Mouse (Mus musculus): ENCODE results near the gene Vmn1r82. TPM values are rescaled to one million over a fixed set of nuclear protein-coding genes. Genes with fewer than 3 reads are reported as not detected.

Vmn1r82 gene
- total RNA-seq (2022) = not detected

DNA sequence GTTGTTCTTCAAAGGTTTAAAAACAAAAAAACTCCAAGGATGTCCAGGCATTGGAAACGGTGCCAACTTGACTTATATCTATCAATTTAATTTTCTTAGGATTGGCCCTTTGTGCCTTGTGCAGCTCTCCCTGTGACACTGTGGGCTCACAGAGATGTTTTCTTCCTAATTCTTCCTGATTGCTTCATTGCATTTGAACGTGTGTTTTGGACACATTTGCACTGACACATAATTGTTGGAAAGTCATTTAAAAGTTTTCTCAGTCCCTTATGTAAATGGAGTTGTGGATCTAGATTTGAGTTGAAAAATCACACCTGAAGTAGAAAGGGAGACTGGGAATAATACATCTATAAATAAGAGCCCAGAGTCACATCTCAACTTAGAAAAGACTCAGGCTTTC is at the start of gene Vmn1r82:
Gene Vmn1r82, plus strand, starts transcription at position 301 of the 400 bp plus-strand sequence.
- DNase-seq (ENCODE audit: low spot score in 2 of 2) = no peak

DNA sequence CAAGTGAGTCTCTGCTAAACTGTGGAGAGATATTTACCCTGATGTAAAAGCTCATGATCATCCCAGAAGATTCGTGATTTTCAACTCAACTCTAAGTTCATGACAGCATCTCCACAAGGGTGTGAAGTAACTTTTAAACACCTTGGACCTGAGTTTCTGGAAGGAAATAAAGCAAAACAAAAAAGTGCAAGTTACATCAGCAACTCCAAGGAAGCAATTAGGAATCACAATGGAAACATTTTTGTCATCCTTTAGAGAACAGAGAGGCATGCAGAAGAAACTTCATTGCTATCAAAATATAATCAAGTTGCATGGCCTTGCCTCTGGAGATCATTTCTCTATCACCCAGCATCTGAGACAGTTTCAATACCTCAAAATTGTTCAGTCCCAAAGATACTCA is 32.1 kb upstream of the Vmn1r82 start, which contains the start of gene Vmn1r81:
Gene Vmn1r81, minus strand, starts transcription at position 101 of the 400 bp plus-strand sequence.
- no peak for DNase-seq (ENCODE audit: low spot score in 2 of 2)

DNA sequence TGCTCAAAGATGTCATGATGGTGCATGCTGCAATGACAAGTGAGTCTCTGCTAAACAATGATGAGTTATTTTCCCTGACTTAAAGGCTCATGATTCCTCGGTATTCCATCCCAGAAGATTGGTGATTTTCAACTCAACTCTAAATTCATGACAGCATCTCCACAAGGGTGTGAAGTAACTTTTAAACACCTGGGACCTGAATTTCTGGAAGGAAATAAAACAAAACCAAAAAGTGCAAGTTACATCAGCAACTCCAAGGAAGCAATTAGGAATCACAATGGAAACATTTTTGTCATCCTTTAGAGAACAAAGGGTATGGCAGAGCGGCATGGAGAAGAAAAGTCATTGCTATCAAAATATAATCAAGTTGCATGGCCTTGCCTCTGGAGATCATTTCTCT is 29.2 kb downstream of the Vmn1r82 start, which contains the start of gene Vmn1r83:
Gene Vmn1r83, minus strand, starts transcription at position 101 of the 400 bp plus-strand sequence.
- no peak for DNase-seq (ENCODE audit: low spot score in 2 of 2)

Other genes starting within 250 kb of the Vmn1r82 start
- gene Vmn1r78, start 150.2 kb upstream of the Vmn1r82 start, total RNA-seq (2022) = not detected
- gene Vmn1r79, start 129.2 kb upstream of the Vmn1r82 start, total RNA-seq (2022) = under 1 TPM in 1 of 4 experiments, not detected in 3; 0.04 TPM
- not detected for gene Vmn1r80, start 111.1 kb upstream of the Vmn1r82 start, total RNA-seq (2022)
- gene Vmn1r81, start 32.2 kb upstream of the Vmn1r82 start, total RNA-seq (2022) = not detected
- not detected for gene Vmn1r83, start 29.1 kb downstream of the Vmn1r82 start, total RNA-seq (2022)
- not detected for gene Vmn1r84, start 68.8 kb downstream of the Vmn1r82 start, total RNA-seq (2022)
- 1 to 10 TPM; 1.3 to 2.8 (median 2.2) TPM for gene Zfp551, start 122.3 kb downstream of the Vmn1r82 start, total RNA-seq (2022)
- gene Zfp606, start 177.9 kb downstream of the Vmn1r82 start, total RNA-seq (2022) = 1 to 10 TPM; 5.1 to 6.8 (median 5.4) TPM
- not detected for gene 2900092C05Rik, start 212.1 kb downstream of the Vmn1r82 start, total RNA-seq (2022)

Measured in gastrocnemius, adult 8-10 months (tissue).